Mouse (Mus musculus): ENCODE measurements around the gene Cstad. TPM values are rescaled to one million over a fixed set of nuclear protein-coding genes. Genes with fewer than 3 reads are reported as not detected.

The Cstad gene
- polyA plus RNA-seq, 1 experiment, result 1.2 TPM

DNA sequence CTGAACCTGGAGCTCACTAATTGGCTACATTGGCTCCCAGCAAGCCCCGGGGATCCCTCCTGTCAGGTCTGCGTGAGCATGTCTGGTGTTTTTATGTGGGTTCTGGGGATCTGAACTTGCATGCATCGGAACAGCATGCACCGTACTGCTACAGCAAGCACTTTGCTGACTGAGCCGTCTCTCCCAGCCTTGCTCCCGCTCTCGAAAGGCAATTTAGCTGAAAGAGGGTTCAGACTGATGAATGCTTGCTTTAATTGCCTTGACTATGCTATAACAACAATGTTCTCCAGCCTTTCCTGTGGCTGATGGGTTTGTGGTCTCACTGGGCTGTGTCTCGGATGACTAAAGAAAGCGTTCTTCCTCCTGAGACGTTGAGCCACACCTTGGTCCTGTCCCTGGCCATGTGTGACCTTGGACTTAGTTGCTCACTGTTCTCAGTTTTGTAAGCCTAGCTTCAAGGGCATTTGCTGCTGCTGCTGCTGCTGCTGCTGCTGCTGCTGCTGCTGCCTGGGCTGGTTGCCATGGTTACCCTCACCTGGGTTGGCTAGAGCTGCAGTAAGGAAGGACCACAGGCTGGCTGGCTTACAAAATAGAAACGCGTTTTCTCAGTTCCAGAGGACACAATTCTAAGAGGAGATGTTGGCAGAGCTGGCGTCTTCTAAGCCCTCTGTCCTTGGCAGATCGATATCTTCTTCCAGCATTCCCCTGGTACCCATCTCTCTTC is 34.4 kb downstream of the Cstad start:
- no peak for DNase-seq (ENCODE audit: low read depth)

DNA sequence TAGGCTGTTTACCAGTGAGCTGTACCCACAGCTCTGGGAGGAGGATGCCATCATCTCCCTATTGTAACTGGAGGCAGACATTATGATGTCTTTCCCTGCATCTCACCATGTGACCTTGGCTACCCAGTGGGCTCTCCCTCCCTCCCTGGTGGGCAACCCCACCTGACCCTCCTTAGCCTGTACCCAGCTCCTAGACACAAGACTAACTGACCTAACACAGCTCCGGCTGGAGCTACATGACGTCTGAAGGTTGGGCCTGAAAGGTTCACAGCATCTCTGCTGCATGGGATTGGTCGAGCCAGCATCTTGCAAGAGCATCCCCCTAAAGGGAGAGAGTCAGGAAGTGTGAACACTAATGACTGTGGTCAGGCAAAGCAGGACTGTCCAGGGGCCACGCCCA is 35.0 kb downstream of the Cstad start:
- DNase-seq (ENCODE audit: low read depth), result no peak

DNA sequence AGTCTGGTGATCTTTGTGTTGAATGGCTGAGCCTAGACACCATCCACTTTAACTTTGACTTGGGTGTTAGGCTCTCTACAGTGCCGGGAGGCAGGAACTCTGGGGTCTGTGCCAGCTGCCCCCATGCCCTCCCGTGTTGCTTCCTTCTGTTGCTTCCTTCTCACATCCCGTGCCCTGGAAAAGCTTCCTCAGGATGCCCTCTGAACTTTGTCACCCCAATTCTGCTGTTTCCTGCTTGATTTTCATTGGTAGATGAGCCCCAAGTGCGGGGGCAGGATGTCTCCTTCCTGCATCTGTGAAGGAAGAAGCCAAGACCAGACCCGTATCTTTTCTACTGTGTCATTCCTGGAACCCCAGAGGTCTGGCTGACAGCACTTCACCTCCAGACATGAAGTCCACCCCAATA is 41.4 kb downstream of the Cstad start:
- DNase-seq (ENCODE audit: low read depth), result no peak

DNA sequence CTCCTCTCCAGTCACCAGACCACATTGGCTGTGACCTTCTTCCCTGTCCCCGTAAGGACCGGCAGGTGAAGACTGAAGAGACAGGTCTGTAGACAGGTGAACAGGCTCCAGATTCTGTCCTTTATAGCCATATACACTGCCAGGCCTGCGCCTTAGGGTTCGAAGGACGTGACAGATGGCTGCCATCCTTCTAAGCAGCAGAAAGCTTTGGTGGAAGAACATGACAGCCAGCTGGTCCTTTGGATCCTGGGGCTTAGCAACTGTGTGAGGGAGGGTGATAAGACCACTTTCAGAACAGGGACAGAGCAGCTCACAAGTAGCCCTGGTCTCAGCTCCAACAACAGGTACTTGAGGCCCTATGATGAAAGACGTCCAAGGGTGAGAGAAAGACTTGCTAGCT is 43.2 kb downstream of the Cstad start:
- DNase-seq (ENCODE audit: low read depth), result no peak

DNA sequence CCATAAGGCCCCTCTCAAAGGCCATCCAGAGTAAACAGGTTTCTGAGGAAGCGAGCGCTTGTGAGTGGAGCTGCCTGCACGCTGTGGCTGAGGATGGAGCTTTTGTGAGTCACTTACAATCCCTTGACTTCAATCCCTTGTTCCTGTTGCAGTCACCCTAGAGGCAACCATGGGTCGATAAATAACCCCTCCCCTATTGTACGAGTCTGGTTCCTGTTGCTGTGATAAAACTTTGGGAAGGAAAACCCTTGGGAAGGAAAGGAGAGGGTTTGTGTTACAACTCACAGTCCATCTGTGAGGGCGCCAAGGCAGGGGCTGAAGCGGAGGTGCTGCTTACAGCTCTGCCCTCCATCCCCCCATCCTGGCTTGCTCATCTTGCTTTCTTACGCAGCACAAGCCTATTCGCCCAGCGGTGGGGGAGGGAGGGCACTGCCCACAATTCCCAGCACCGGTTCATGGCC is 45.2 kb downstream of the Cstad start:
- DNase-seq (ENCODE audit: low read depth), result no peak

DNA sequence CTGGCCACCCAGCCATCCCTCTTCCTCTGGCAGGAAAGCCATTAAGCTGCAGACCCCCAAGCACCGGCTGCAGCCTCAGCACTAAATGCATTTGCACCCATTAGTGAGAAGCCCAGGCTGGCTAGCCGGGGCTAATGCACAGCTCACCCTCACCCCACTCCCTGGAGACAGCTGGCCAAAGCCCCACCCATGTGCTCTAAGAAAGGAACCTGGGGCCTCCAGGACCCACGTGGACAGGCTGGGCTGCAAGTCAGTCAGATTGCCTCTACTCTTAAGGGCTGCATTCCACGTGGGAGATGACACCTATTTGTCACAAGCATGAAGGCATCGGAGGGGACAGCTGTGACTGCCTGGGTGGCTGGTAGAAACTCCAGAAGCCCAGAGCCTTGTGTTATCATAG is 48.0 kb downstream of the Cstad start:
- DNase-seq (ENCODE audit: low read depth), result no peak

DNA sequence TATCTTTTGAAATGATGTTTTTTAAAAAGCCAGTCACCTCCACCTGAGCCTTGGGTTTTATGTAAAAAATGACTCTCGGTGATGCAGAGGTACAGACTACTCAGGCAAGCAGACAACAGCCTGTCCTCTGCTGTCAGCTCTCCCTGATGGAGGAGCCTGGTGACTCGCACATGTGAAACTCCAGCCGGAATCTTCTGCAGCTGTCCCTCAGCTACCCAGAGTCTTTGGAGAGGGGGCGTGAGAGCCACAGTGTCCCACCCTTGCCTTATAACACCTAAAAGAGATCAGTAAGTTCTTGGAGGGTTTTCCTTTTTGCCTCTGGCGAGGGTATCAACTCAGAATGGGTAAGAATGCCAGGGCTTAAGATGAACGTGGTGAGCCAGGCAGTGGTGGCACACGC is 48.6 kb downstream of the Cstad start:
- DNase-seq (ENCODE audit: low read depth), result no peak

DNA sequence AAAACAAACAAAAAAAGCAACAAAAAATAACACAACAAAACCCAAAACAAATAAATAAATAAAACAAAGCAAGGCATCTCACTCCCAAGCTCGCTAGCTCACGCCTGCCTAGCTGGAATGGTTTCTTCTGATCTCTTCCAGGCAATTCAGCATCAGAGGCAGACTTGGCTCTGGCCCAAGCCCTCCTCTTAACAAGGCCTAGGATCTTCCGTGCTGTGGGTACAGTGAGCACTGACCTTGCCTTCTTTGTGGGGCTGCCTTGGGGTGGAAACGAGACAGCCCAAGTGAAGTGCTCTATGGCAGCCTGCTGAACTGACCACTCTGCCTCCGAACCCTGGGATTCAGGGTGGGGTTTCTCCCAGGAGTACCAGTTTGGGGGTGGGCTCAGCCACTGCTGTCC is 52.0 kb downstream of the Cstad start:
- DNase-seq (ENCODE audit: low read depth), result no peak

DNA sequence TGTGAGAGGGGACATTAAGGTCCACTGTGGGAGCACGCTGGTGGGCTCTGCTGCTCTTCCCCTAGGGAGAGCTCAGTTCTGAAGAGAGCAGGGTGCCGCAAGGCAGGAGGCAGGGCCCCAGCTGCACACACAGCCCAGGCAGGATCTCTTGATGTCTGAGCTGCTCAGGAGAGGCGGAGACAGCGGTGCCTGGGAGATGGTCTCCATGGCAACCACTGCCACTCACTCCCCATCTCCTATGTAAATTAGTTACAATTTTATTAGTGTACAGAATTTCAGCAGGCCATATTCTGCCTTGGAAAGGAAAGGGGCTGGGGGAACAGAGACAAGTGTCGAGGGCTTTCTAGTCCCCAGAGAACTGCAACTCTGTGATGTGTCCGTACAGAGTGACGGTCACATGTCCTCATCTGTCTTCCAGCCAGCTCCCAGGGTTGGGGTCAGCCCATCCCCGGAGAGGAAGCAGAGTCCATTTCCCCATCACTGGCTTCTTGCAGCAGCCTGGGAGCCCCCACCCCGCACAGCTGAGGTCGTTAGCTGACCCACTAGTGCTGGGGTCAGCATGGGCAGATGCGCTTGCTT is 52.6 kb downstream of the Cstad start:
- DNase-seq (ENCODE audit: low read depth), result no peak

DNA sequence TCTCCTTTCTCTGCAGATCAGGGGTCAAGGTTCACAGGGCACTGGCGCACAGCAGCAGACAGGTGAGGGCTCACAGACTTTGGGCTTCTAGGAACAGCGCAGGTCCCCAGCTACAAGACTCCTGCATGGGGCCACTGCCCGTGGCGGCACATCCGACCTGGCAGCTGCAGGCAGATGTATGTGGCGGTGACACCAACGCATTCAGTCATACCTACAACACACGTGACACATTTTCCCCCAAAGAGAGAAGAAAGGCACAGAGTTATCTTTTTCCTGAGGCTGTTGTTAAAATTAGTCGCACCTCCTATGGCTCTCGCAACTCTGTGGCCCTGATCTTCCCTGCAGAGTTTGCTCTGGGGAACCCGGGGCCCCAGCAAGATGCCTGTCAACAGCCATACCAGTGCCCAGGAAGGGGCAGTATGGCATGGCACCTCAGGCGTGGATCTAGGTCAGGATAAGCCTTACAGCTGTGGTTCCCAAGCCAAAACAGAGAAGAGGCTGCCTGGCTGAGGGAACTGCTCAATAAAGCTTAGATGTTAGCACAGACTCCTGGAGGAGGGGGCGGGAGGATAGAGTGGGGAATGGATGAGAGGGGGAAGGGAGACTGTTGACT is 53.1 kb downstream of the Cstad start:
- DNase-seq (ENCODE audit: low read depth), result no peak

DNA sequence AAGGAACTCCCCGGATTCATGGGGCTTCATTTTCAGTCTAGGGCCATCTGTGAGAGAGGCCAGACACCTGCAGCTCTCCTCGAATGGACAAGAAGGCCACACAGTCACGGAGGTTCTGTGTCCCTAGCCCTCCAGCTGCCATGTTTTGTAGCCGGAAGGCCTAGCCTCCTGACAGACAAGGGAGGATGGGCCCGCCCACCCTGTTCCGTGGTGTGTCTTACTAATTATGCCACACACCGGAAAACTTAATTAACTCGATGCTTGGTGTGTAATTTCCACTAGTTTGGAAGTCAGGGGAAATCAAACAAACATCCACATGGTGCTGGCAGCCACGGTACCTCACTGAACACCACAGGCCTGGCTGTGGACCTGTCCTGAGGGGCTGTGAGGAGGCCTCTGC is 55.4 kb downstream of the Cstad start:
- DNase-seq (ENCODE audit: low read depth), result no peak

DNA sequence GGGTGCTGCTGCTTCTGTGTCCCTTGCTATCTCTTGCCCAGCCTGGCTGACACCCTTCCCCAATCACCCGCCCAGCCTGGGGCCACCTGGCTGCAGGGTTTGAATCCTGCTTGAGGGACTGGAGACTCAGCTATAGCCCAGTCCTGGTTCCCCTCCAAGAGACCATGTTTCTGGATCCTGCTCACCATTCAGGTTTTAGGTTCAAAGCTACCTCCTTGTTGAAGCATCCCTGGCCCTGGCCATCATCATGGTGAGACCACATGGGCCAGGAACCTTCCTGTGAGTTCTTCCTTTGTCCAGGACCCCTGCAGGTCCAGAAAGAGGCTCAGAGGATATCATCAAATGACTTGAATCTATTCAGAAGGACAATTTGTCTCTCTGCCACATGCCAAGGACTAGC is 57.0 kb downstream of the Cstad start:
- DNase-seq (ENCODE audit: low read depth), result no peak

DNA sequence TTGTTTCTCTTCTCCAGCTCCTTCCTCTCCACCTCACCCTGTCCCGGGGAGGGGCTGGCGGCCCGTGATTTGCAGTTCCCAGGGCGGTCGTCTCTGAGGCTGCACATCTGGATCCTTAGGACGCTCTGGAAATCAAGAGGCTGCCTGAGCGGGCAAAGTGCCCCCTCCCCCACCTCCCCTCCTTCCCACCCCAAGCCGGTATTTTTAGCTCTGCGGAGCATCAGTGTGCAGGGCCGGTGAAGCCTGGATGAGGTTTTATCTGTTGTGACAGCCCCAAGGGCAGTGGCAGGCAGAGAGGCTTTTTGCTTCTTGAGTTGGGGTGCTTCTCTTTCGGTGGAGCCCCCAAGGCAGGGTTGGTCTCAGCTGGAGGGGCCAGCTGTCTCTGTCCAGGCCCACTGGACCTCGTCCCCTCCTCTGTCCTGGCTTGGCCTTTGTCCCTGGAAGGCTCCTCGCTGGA is 57.8 kb downstream of the Cstad start:
- DNase-seq (ENCODE audit: low read depth), result no peak

DNA sequence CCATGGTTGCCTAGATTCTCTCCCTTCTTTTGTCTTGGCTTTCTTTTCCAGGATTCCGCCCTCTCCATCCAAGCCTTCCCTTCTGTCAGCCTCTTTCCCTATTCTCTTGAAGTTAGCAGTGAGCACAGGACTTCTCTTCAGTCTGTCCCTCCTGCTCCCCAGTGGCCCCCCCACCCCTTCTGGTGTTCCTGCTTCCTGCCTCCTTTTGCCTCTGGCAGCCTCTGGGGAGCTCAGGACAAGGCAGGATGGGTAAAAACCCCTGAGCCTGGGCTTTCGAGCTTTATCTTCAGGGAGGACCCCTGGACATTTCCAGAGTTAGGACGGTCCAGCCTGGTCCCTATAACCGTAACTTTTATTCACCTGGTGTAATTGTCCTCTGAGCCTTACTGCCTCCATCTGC is 58.2 kb downstream of the Cstad start:
- DNase-seq (ENCODE audit: low read depth), result no peak

DNA sequence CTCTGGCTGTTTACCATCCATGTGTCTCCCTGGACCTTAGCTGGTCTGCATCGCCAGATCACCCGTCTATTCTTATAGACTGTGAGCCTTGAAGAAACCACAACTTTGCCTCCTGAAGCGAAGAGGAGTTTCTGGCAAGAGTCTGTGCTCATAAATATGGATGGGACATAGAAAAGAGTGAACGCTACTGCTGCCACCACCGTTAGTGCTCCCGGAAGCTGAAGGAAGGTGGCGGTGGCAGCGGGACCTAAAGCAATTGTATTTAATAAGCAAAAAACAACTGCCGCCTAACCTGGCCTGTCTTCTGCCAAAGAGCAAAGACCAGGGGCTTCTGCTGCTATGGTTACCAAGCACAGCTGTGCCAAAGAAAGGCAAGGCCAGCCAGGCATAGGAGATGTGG is 59.3 kb downstream of the Cstad start:
- DNase-seq (ENCODE audit: low read depth), result no peak

DNA sequence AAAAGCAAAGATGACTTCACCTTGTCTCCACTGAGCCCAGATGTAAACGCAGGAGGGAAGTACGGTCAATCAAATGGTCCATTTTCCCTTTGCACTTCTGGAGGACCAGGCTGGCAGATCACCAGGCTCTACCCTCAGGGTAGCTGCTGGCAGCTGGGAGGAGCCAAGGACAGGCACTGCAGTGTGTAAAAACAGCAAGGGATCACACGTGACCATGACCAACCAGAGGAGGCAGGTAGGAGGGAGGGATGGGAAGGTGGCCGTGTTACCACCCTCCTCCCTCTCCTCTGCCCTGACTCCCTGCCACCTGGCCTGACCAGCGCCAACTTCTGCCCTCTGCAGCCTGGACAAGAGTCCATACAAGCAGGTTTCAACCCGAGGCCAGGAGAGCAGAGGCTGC is 59.7 kb downstream of the Cstad start:
- DNase-seq (ENCODE audit: low read depth), result no peak

DNA sequence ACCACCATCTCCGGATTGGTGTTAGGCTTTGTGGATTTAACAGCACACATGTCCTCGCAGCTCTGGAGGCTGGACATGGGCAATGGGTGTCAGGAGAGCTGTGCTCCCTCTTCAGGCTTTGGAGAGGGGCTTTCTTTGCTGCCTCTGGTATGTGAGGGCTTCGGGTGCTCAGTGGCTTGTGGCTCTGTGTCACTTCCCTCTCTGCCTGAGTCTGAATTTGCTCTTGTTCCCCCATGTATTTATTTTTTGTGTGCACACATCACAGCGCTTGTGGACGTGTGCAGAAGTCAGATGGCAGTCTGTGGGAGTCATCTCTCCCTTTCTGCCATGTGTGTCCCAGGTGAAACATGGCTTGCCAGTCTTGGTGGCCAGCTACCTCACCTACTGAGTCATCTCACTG is 60.9 kb downstream of the Cstad start:
- DNase-seq (ENCODE audit: low read depth), result no peak

DNA sequence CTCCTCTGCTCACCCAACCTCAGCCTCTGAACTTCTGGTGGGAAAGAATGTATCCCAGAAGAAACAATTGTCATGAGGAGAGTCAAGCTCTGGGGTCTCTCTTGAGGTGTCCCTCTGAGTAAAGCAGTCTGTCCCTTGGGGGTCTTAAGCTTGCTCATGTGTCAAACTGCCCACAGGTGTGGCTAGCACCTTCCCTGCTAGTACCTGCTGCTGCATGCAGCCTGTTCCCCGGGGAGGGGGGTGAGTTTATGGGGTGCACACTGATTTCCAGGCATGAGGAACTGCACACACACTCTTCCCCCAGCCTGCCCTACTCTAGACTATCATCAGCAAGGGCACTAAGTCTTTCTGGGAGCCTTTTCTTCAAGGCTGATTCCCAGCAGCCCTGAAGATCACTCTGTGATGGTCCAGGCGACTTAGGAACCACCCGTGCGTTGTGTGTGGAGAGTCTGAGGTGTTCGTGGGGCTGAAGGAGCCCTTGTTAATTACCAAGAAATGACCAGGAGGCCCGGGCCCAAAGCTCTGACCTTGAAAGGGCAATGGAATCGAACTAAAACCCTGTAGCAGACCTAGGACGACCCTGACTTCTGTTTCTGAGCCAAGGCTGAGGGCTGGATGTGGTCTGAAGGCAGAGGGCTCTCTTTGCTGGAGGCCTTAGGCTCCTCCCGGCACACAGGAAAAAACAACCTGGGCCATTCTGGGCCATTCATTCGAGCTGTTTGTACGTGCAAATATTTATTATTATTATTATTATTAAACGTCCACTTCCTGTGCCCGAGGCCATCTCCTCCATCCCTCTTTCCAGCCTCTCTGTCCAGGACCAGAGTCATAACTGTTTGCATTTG is 62.1 kb downstream of the Cstad start:
- DNase-seq (ENCODE audit: low read depth), result no peak

DNA sequence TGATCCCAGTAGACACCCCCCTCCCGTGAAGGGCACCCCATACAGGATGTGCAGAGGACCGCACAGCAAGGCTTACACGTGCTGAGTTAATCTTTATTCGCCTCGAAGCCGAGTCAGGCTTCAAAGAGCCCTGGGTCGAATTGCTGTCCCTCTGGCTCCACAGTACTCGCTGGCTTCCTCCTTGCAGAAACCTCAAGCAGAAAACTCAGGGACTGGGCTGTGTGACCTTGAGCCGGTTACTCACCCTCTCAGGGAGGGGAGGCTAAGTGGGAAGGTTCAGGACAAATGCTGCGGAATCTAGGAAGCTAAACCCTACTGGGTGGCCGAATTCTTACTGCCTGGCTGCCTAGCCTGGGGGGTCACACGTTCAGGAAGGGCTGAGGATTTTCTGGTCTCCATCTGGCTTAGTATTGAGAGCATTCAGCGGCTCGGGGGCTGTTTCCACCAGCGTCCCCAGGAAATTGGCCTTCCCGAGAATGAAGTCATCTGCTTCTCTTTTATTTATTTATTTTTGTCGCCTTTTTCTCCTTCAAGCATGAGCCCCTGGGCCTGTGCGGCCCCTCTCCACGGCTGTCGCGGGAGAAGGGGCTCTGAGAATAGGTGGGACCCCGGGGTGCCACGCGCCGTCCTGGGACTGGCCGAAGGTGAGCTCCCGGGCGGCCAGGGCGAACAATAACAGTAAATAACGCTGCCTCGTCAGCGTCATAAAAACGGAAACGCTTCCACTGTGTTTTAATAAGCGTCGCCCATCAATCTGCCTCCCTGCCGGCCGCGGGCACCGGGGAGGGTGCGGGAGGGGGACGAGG is 63.0 kb downstream of the Cstad start:
- DNase-seq (ENCODE audit: low read depth), result no peak

DNA sequence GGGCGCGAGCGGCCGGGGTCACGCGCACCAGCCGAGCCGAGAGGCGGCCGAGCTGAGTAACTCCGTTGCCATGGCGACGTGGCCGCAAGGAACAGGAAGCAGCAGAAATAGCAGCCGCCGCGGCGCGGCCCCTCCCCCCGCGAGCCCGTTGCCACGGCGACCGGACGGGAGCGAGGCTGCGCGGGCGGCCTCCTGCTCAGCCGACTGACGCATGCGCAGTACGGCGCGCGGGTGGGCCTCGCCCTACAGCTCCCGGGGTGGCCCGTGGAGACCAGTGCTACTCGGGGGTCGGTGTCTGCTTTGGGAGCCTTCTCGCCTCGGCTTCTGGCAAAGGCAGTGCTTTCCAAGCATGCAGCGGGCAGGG is 63.6 kb downstream of the Cstad start:
- DNase-seq (ENCODE audit: low read depth), result peak; percentile 22

Data from gonadal fat pad, adult 2 months (tissue).